8 mouse cellular contexts compared by ENCODE assay signal in the genomic region with DNA sequence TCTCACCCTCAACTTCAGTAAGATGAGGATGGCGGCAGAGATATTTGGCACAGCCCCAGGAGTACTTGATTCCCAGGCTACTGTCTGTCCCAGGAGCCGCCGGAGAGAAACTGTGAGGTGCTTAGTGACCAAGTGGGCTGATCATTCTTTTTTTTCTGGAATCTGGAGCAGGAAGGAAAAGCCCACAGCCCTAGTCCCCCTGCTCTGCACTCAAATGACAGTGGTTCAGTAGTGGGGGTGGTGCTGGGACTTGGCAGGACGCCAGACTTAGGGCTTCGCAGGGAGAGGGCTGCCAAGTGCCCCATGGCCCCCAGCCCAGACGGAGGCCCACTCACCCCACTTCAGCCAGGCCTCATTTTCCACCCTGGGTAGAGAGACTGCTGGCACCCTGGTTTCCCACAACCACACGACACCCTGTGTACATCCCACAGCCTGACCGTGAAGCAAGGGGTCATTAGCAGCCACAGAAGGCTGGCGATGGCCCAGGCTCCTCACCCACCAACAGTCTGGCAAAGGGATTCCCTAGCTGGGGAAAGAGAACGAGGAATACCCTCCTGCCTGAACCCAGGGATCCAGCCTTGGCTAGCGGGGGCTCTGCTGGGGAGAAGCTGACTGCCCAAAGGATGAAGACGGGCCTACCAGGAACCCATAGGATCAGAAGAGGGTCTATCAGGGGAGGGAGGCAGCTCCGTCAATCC. TPM values are rescaled to one million over a fixed set of nuclear protein-coding genes. Genes with fewer than 3 reads are reported as not detected.
DNase-seq lines count a peak whose midpoint lies in the region; ATAC-seq lines count a peak whose summit lies in the region.

No protein-coding gene starts in this region.

- H3K36me3 ChIP-seq in embryonic facial prominence, embryonic 14.5 days (ENCODE audit: control insufficient read depth, insufficient read depth, low read length) = peaks cover 21% of the 10 kb centered on the region
- H3K36me3 ChIP-seq in hindbrain, embryonic 13.5 days = peaks cover 24% of the 10 kb centered on the region
- peaks cover 41% of the 10 kb centered on the region for H3K36me3 ChIP-seq in midbrain, embryonic 10.5 days

- peak overlapping the region; percentile 85 for H3K27ac ChIP-seq in embryonic facial prominence, embryonic 14.5 days (replicated peaks; ENCODE audit: low read depth, low read length)
- H3K27ac ChIP-seq in hindbrain, embryonic 13.5 days = peak overlapping the region; percentile 95
- peak overlapping the region; percentile 100 for H3K27ac ChIP-seq in midbrain, embryonic 10.5 days (replicated peaks)

- peak overlapping the region; percentile 98 for H3K9ac ChIP-seq in embryonic facial prominence, embryonic 14.5 days (ENCODE audit: low read depth, low read length)
- H3K9ac ChIP-seq in hindbrain, embryonic 13.5 days = peak overlapping the region; percentile 100

- DNase-seq in layer of hippocampus, adult 11-12 months (ENCODE audit: low spot score) = peak; percentile 71
- DNase-seq in layer of hippocampus, adult 9-10 months (ENCODE audit: low spot score) = no peak
- DNase-seq in adrenal gland, postnatal 14 days = peak; percentile 63
- peak; percentile 81 for DNase-seq in embryonic facial prominence, embryonic 14.5 days (ENCODE audit: low spot score)
- peak; percentile 40 to 68 for DNase-seq in left cerebral cortex, adult 8-10 months (ENCODE audit: low spot score in 2 of 2)
- DNase-seq in midbrain, embryonic 10.5 days (ENCODE audit: low spot score) = no peak
- DNase-seq in thymus, adult 18-20 months = peak; percentile 36 to 63

- ATAC-seq in embryonic facial prominence, embryonic 14.5 days (ENCODE audit: low read depth) = peak; percentile 30
- peak; percentile 18 for ATAC-seq in hindbrain, embryonic 13.5 days (ENCODE audit: low FRiP score)

- H3K9me3 ChIP-seq in embryonic facial prominence, embryonic 14.5 days (ENCODE audit: control insufficient read depth, low read length) = no peaks in the 10 kb centered on the region
- no peaks in the 10 kb centered on the region for H3K9me3 ChIP-seq in hindbrain, embryonic 13.5 days
- H3K9me3 ChIP-seq in midbrain, embryonic 10.5 days (replicated peaks) = no peaks in the 10 kb centered on the region

- peak overlapping the region; percentile 91 for H3K4me2 ChIP-seq in embryonic facial prominence, embryonic 14.5 days (ENCODE audit: low read depth, low read length)
- H3K4me2 ChIP-seq in hindbrain, embryonic 13.5 days = peak overlapping the region; percentile 100

- H3K4me3 ChIP-seq in embryonic facial prominence, embryonic 14.5 days (ENCODE audit: low read depth, low read length) = peak overlapping the region; percentile 90
- peak overlapping the region; percentile 87 for H3K4me3 ChIP-seq in hindbrain, embryonic 13.5 days
- peak overlapping the region; percentile 90 for H3K4me3 ChIP-seq in midbrain, embryonic 10.5 days

- 0% methylated on average over 12 of the region's 13 CpGs for WGBS in embryonic facial prominence, embryonic 14.5 days
- 3% methylated on average over 13 of the region's 13 CpGs for WGBS in hindbrain, embryonic 13.5 days
- WGBS in midbrain, embryonic 10.5 days = 9% methylated on average over 13 of the region's 13 CpGs

- H3K4me1 ChIP-seq in embryonic facial prominence, embryonic 14.5 days (ENCODE audit: control insufficient read depth, insufficient read depth, low read length) = peaks cover 24% of the 10 kb centered on the region
- peaks cover 74% of the 10 kb centered on the region for H3K4me1 ChIP-seq in hindbrain, embryonic 13.5 days (replicated peaks)
- H3K4me1 ChIP-seq in midbrain, embryonic 10.5 days = peaks cover 53% of the 10 kb centered on the region

- no peaks in the 10 kb centered on the region for H3K27me3 ChIP-seq in embryonic facial prominence, embryonic 14.5 days (replicated peaks; ENCODE audit: control insufficient read depth, insufficient read depth, low read length)
- no peaks in the 10 kb centered on the region for H3K27me3 ChIP-seq in hindbrain, embryonic 13.5 days
- H3K27me3 ChIP-seq in midbrain, embryonic 10.5 days (ENCODE audit: low read depth, poor library complexity, severe bottlenecking) = peaks cover 9% of the 10 kb centered on the region; the same call in 1 of the 2 replicates

RNA-seq across cellular contexts. Expression of a gene that starts 0.9 kb away (rescaled TPM):
- total RNA-seq in adrenal gland, postnatal 14 days (2021) = 72.5 and 83.6 TPM in 2 replicates
- 47.5 and 50.5 TPM in 2 replicates for polyA plus RNA-seq in embryonic facial prominence, embryonic 14.5 days (2014; fragmentation: Nextera tagmentation; extraction: Ambion mirVana)
- polyA plus RNA-seq in hindbrain, embryonic 13.5 days (2015; fragmentation: Nextera tagmentation; extraction: Ambion mirVana) = 65.3 and 67.4 TPM in 2 replicates
- total RNA-seq in left cerebral cortex, adult 8-10 months (2022) = 100 to 1,000 TPM; 173 to 201 (median 187) TPM
- 28.6 and 36.2 TPM in 2 replicates for polyA plus RNA-seq in midbrain, embryonic 10.5 days (2016; fragmentation: Nextera tagmentation; extraction: Ambion mirVana)

RNA-seq across cellular contexts. Expression of a gene that starts 40.9 kb away (rescaled TPM):
- total RNA-seq in adrenal gland, postnatal 14 days (2021) = 13.7 and 26.8 TPM in 2 replicates
- polyA plus RNA-seq in embryonic facial prominence, embryonic 14.5 days (2014; fragmentation: Nextera tagmentation; extraction: Ambion mirVana) = 24.6 and 27.9 TPM in 2 replicates
- polyA plus RNA-seq in hindbrain, embryonic 13.5 days (2015; fragmentation: Nextera tagmentation; extraction: Ambion mirVana) = 22.9 and 27.1 TPM in 2 replicates
- 10 to 100 TPM; 19.9 to 24.1 (median 22.3) TPM for total RNA-seq in left cerebral cortex, adult 8-10 months (2022)
- 43.7 and 50.8 TPM in 2 replicates for polyA plus RNA-seq in midbrain, embryonic 10.5 days (2016; fragmentation: Nextera tagmentation; extraction: Ambion mirVana)

RNA-seq across cellular contexts. Expression of a gene that starts 54.2 kb away (rescaled TPM):
- 19.0 and 22.7 TPM in 2 replicates for total RNA-seq in adrenal gland, postnatal 14 days (2021)
- polyA plus RNA-seq in embryonic facial prominence, embryonic 14.5 days (2014; fragmentation: Nextera tagmentation; extraction: Ambion mirVana) = 17.2 and 25.1 TPM in 2 replicates
- polyA plus RNA-seq in hindbrain, embryonic 13.5 days (2015; fragmentation: Nextera tagmentation; extraction: Ambion mirVana) = 26.0 and 26.3 TPM in 2 replicates
- 10 to 100 TPM; 45.8 to 52.8 (median 51.2) TPM for total RNA-seq in left cerebral cortex, adult 8-10 months (2022)
- polyA plus RNA-seq in midbrain, embryonic 10.5 days (2016; fragmentation: Nextera tagmentation; extraction: Ambion mirVana) = 23.6 and 27.6 TPM in 2 replicates

RNA-seq across cellular contexts. Expression of a gene that starts 56.8 kb away (rescaled TPM):
- total RNA-seq in adrenal gland, postnatal 14 days (2021) = 16.8 and 19.6 TPM in 2 replicates
- 17.8 and 21.7 TPM in 2 replicates for polyA plus RNA-seq in embryonic facial prominence, embryonic 14.5 days (2014; fragmentation: Nextera tagmentation; extraction: Ambion mirVana)
- polyA plus RNA-seq in hindbrain, embryonic 13.5 days (2015; fragmentation: Nextera tagmentation; extraction: Ambion mirVana) = 22.9 and 23.7 TPM in 2 replicates
- 10 to 100 TPM; 20.0 to 21.1 (median 21.0) TPM for total RNA-seq in left cerebral cortex, adult 8-10 months (2022)
- polyA plus RNA-seq in midbrain, embryonic 10.5 days (2016; fragmentation: Nextera tagmentation; extraction: Ambion mirVana) = 22.3 and 24.8 TPM in 2 replicates

Comparison
In these comparisons a context has a peak if more than half of its experiments do, and no peak if none do; other contexts are left out.
1. DNase-seq: peak in layer of hippocampus, adult 11-12 months (single experiment), adrenal gland, postnatal 14 days (single experiment), embryonic facial prominence, embryonic 14.5 days (single experiment), left cerebral cortex, adult 8-10 months (2 of 2) and thymus, adult 18-20 months (2 of 2); none in layer of hippocampus, adult 9-10 months (single experiment) and midbrain, embryonic 10.5 days (single experiment).
2. Peak in every context shown above with its lines, with median percentiles within 50 percentile points of each other: H3K27ac ChIP-seq and H3K4me3 ChIP-seq.